Comparison of ENCODE assay signal across 13 mouse cellular contexts in the genomic region with DNA sequence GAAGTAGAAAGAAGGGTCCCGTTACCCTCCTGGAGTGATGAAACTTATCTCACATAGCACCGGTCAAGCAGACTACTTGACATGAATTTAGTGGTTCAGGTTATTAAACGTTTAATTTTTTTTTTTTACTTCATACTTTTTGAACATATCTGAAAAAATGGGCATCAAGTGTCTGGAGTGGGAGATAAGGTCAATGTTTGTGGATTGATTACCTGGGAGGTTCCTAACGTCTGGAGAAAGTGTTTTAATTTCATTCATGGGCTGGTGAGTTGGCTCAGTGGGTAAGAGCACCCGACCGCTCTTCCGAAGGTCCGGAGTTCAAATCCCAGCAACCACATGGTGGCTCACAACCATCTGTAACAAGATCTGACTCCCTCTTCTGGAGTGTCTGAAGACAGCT. TPM values are rescaled to one million over a fixed set of nuclear protein-coding genes. Genes with fewer than 3 reads are reported as not detected.
DNase-seq lines count a peak whose midpoint lies in the region; ATAC-seq and TF ChIP-seq lines count a peak whose summit lies in the region.
"Not testable (repeated sequence)": the region's sequence is repeated elsewhere in the genome, so short reads cannot be mapped to it uniquely, and the experiment has no call there.
"Had no signal": no experiment of that assay in that cellular context is flagged by ENCODE, and none has a peak within 500 bp of the region (broad histone marks: within the 10 kb centered on the region; RNA-seq: fewer than 3 reads in every experiment).

No protein-coding gene starts in this region.

- H3K9ac ChIP-seq in heart, embryonic 13.5 days: peak overlapping the region; percentile 94
- H3K9ac ChIP-seq in hindbrain, postnatal 0 days (replicated peaks; ENCODE audit: low read length); limb, embryonic 12.5 days (replicated peaks); lung, embryonic 15.5 days; midbrain, embryonic 16.5 days (ENCODE audit: low read depth, low read length): not testable (repeated sequence)

- peak overlapping the region; percentile 87 for H3K4me3 ChIP-seq in forebrain, embryonic 10.5 days
- peak overlapping the region; percentile 96 for H3K4me3 ChIP-seq in heart, embryonic 13.5 days
- peak overlapping the region; percentile 78; the same call in 1 of the 2 replicates for H3K4me3 ChIP-seq in hindbrain, postnatal 0 days (ENCODE audit: low read length)
- H3K4me3 ChIP-seq in limb, embryonic 12.5 days (replicated peaks): peak overlapping the region; percentile 93
- H3K4me3 ChIP-seq in lung, embryonic 15.5 days: peak overlapping the region; percentile 86
- H3K4me3 ChIP-seq in midbrain, embryonic 16.5 days (ENCODE audit: low read depth, low read length): peak overlapping the region; percentile 93

- H3K27me3 ChIP-seq in forebrain, embryonic 10.5 days (ENCODE audit: poor library complexity, severe bottlenecking); heart, embryonic 13.5 days (replicated peaks); hindbrain, postnatal 0 days (ENCODE audit: insufficient read depth, low read length); limb, embryonic 12.5 days; lung, embryonic 15.5 days; midbrain, embryonic 16.5 days (ENCODE audit: control insufficient read depth, insufficient read depth, low read depth, low read length): not testable (repeated sequence)

- WGBS in forebrain, embryonic 10.5 days: 83% methylated on average over 8 of the region's 8 CpGs
- WGBS in heart, embryonic 13.5 days: 75% methylated on average over 8 of the region's 8 CpGs
- WGBS in hindbrain, postnatal 0 days: 82% methylated on average over 8 of the region's 8 CpGs
- 83% methylated on average over 8 of the region's 8 CpGs for WGBS in limb, embryonic 12.5 days
- 69% methylated on average over 8 of the region's 8 CpGs for WGBS in lung, embryonic 15.5 days
- 84% methylated on average over 8 of the region's 8 CpGs for WGBS in midbrain, embryonic 16.5 days

- TF ChIP-seq CTCF in hindbrain, postnatal 0 days (IDR thresholded peaks at IDR 0.05; ENCODE audit: low read depth): not testable (repeated sequence)

- H3K4me1 ChIP-seq in forebrain, embryonic 10.5 days: peaks cover 25% of the 10 kb centered on the region
- H3K4me1 ChIP-seq in heart, embryonic 13.5 days: peaks cover 20% of the 10 kb centered on the region
- not testable (repeated sequence) for H3K4me1 ChIP-seq in hindbrain, postnatal 0 days (ENCODE audit: insufficient read depth, low read length)
- peaks cover 14% of the 10 kb centered on the region for H3K4me1 ChIP-seq in limb, embryonic 12.5 days (replicated peaks)
- H3K4me1 ChIP-seq in lung, embryonic 15.5 days: peaks cover 11% of the 10 kb centered on the region
- H3K4me1 ChIP-seq in midbrain, embryonic 16.5 days (ENCODE audit: control insufficient read depth, insufficient read depth, low read length): peaks cover 16% of the 10 kb centered on the region

- H3K27ac ChIP-seq in forebrain, embryonic 10.5 days; heart, embryonic 13.5 days (replicated peaks); hindbrain, postnatal 0 days; limb, embryonic 12.5 days; lung, embryonic 15.5 days; midbrain, embryonic 16.5 days (ENCODE audit: low read length): not testable (repeated sequence)

- ATAC-seq in heart, embryonic 13.5 days (ENCODE audit: extremely low read depth, insufficient number of reproducible peaks, low FRiP score, low TSS enrichment); hindbrain, postnatal 0 days; limb, embryonic 12.5 days (ENCODE audit: insufficient number of reproducible peaks, insufficient read depth, low FRiP score, low TSS enrichment, low read depth); lung, embryonic 15.5 days (ENCODE audit: borderline replicate concordance, extremely low read depth, low FRiP score, low TSS enrichment); midbrain, embryonic 16.5 days: not testable (repeated sequence)

- DNase-seq in c-Kit-positive CD71-positive TER-119-negative erythroid progenitor cells, embryonic 14.5 days (ENCODE audit: low read depth): peak; percentile 66
- DNase-seq in forebrain, embryonic 10.5 days (ENCODE audit: extremely low spot score, low spot score); hindbrain, postnatal 0 days (ENCODE audit: low spot score): not testable (repeated sequence)

- peak overlapping the region; percentile 100 for H3K4me2 ChIP-seq in heart, embryonic 13.5 days
- peak overlapping the region; percentile 99 for H3K4me2 ChIP-seq in hindbrain, postnatal 0 days (ENCODE audit: low read depth, low read length)
- H3K4me2 ChIP-seq in limb, embryonic 12.5 days: peak overlapping the region; percentile 95
- H3K4me2 ChIP-seq in lung, embryonic 15.5 days: peak overlapping the region; percentile 90
- peak overlapping the region; percentile 97 for H3K4me2 ChIP-seq in midbrain, embryonic 16.5 days (ENCODE audit: low read length)

- H3K9me3 ChIP-seq in forebrain, embryonic 10.5 days; heart, embryonic 13.5 days; hindbrain, postnatal 0 days (ENCODE audit: low read length); limb, embryonic 12.5 days; lung, embryonic 15.5 days; midbrain, embryonic 16.5 days (replicated peaks; ENCODE audit: control insufficient read depth, low read length, poor library complexity, severe bottlenecking): not testable (repeated sequence)

- peaks cover 34% of the 10 kb centered on the region for H3K36me3 ChIP-seq in forebrain, embryonic 10.5 days (replicated peaks)
- peaks cover 23% of the 10 kb centered on the region for H3K36me3 ChIP-seq in heart, embryonic 13.5 days
- H3K36me3 ChIP-seq in hindbrain, postnatal 0 days (ENCODE audit: insufficient read depth, low read length); lung, embryonic 15.5 days; midbrain, embryonic 16.5 days (ENCODE audit: control insufficient read depth, insufficient read depth, low read length): not testable (repeated sequence)
- H3K36me3 ChIP-seq in limb, embryonic 12.5 days: peaks cover 31% of the 10 kb centered on the region

RNA-seq across cellular contexts. Expression of a gene that starts 0.5 kb away (rescaled TPM):
- 24.0 and 24.7 TPM in 2 replicates for polyA plus RNA-seq in forebrain, embryonic 10.5 days (2016; fragmentation: Nextera tagmentation; extraction: Ambion mirVana)
- 12.2 and 12.5 TPM in 2 replicates for polyA plus RNA-seq in heart, embryonic 13.5 days (2015; fragmentation: Nextera tagmentation; extraction: Ambion mirVana)
- total RNA-seq in hindbrain, postnatal 0 days (2014; rRNA removed): 36.7 and 43.3 TPM in 2 replicates
- polyA plus RNA-seq in hindbrain, postnatal 0 days (2015; fragmentation: Nextera tagmentation; extraction: Ambion mirVana): 19.7 and 20.2 TPM in 2 replicates
- 21.0 and 22.9 TPM in 2 replicates for polyA plus RNA-seq in limb, embryonic 12.5 days (2016; fragmentation: Nextera tagmentation; extraction: Ambion mirVana)
- polyA plus RNA-seq in lung, embryonic 15.5 days (2015; fragmentation: Nextera tagmentation; extraction: Ambion mirVana): 16.6 and 17.3 TPM in 2 replicates
- polyA plus RNA-seq in midbrain, embryonic 16.5 days (2015; fragmentation: Nextera tagmentation; extraction: Ambion mirVana): 20.3 and 21.5 TPM in 2 replicates

RNA-seq across cellular contexts. Expression of a gene that starts 6.4 kb away (rescaled TPM):
- polyA plus RNA-seq in forebrain, embryonic 10.5 days (2016; fragmentation: Nextera tagmentation; extraction: Ambion mirVana): not detected in 2 replicates
- 0.22 and 0.35 TPM in 2 replicates for polyA plus RNA-seq in heart, embryonic 13.5 days (2015; fragmentation: Nextera tagmentation; extraction: Ambion mirVana)
- not detected in 2 replicates for total RNA-seq in hindbrain, postnatal 0 days (2014; rRNA removed)
- not detected in 2 replicates for polyA plus RNA-seq in hindbrain, postnatal 0 days (2015; fragmentation: Nextera tagmentation; extraction: Ambion mirVana)
- 0.26 TPM in 1 of 2 replicates, not detected in the other for polyA plus RNA-seq in limb, embryonic 12.5 days (2016; fragmentation: Nextera tagmentation; extraction: Ambion mirVana)
- polyA plus RNA-seq in lung, embryonic 15.5 days (2015; fragmentation: Nextera tagmentation; extraction: Ambion mirVana): 0.24 TPM in 1 of 2 replicates, not detected in the other
- 0.25 TPM in 1 of 2 replicates, not detected in the other for polyA plus RNA-seq in midbrain, embryonic 16.5 days (2015; fragmentation: Nextera tagmentation; extraction: Ambion mirVana)
- total RNA-seq: adrenal gland, postnatal 4 days; gastrocnemius, adult 18-20 months; heart, adult 8-10 months; layer of hippocampus, adult 8-10 months; left cerebral cortex, postnatal 10 days had no signal

RNA-seq across cellular contexts. Expression of a gene that starts 21.1 kb away (rescaled TPM):
- 19.4 and 20.5 TPM in 2 replicates for polyA plus RNA-seq in forebrain, embryonic 10.5 days (2016; fragmentation: Nextera tagmentation; extraction: Ambion mirVana)
- 16.4 and 16.7 TPM in 2 replicates for polyA plus RNA-seq in heart, embryonic 13.5 days (2015; fragmentation: Nextera tagmentation; extraction: Ambion mirVana)
- 9.3 and 15.4 TPM in 2 replicates for total RNA-seq in hindbrain, postnatal 0 days (2014; rRNA removed)
- polyA plus RNA-seq in hindbrain, postnatal 0 days (2015; fragmentation: Nextera tagmentation; extraction: Ambion mirVana): 20.2 and 22.4 TPM in 2 replicates
- polyA plus RNA-seq in limb, embryonic 12.5 days (2016; fragmentation: Nextera tagmentation; extraction: Ambion mirVana): 23.8 and 24.4 TPM in 2 replicates
- 19.9 and 20.9 TPM in 2 replicates for polyA plus RNA-seq in lung, embryonic 15.5 days (2015; fragmentation: Nextera tagmentation; extraction: Ambion mirVana)
- polyA plus RNA-seq in midbrain, embryonic 16.5 days (2015; fragmentation: Nextera tagmentation; extraction: Ambion mirVana): 29.4 and 29.8 TPM in 2 replicates

RNA-seq across cellular contexts. Expression of a gene that starts 33.0 kb away (rescaled TPM):
- not detected in 2 replicates for polyA plus RNA-seq in forebrain, embryonic 10.5 days (2016; fragmentation: Nextera tagmentation; extraction: Ambion mirVana)
- polyA plus RNA-seq in heart, embryonic 13.5 days (2015; fragmentation: Nextera tagmentation; extraction: Ambion mirVana): not detected in 2 replicates
- total RNA-seq in hindbrain, postnatal 0 days (2014; rRNA removed): not detected in 2 replicates
- polyA plus RNA-seq in hindbrain, postnatal 0 days (2015; fragmentation: Nextera tagmentation; extraction: Ambion mirVana): not detected in 2 replicates
- polyA plus RNA-seq in limb, embryonic 12.5 days (2016; fragmentation: Nextera tagmentation; extraction: Ambion mirVana): not detected in 2 replicates
- polyA plus RNA-seq in lung, embryonic 15.5 days (2015; fragmentation: Nextera tagmentation; extraction: Ambion mirVana): not detected in 2 replicates
- not detected in 2 replicates for polyA plus RNA-seq in midbrain, embryonic 16.5 days (2015; fragmentation: Nextera tagmentation; extraction: Ambion mirVana)
- total RNA-seq: adrenal gland, postnatal 4 days; gastrocnemius, adult 18-20 months; heart, adult 8-10 months; layer of hippocampus, adult 8-10 months; left cerebral cortex, postnatal 10 days had no signal
- polyA plus RNA-seq: thymus, postnatal 0 days had no signal

RNA-seq across cellular contexts. Expression of a gene that starts 46.3 kb away (rescaled TPM):
- polyA plus RNA-seq in forebrain, embryonic 10.5 days (2016; fragmentation: Nextera tagmentation; extraction: Ambion mirVana): 14.9 and 17.8 TPM in 2 replicates
- polyA plus RNA-seq in heart, embryonic 13.5 days (2015; fragmentation: Nextera tagmentation; extraction: Ambion mirVana): 37.7 and 39.4 TPM in 2 replicates
- 22.5 and 25.5 TPM in 2 replicates for total RNA-seq in hindbrain, postnatal 0 days (2014; rRNA removed)
- 16.3 and 16.9 TPM in 2 replicates for polyA plus RNA-seq in hindbrain, postnatal 0 days (2015; fragmentation: Nextera tagmentation; extraction: Ambion mirVana)
- 35.5 and 42.8 TPM in 2 replicates for polyA plus RNA-seq in limb, embryonic 12.5 days (2016; fragmentation: Nextera tagmentation; extraction: Ambion mirVana)
- 37.1 and 37.7 TPM in 2 replicates for polyA plus RNA-seq in lung, embryonic 15.5 days (2015; fragmentation: Nextera tagmentation; extraction: Ambion mirVana)
- 7.6 and 10.6 TPM in 2 replicates for polyA plus RNA-seq in midbrain, embryonic 16.5 days (2015; fragmentation: Nextera tagmentation; extraction: Ambion mirVana)
